Mouse (Mus musculus): ENCODE measurements at regions not wholly inside any gene's neighbourhood (a gene's known extent, or its start where the extent isn't known, plus 50 kb on each side); places are given as distances from the start of the nearest gene placed in this dataset.

DNA sequence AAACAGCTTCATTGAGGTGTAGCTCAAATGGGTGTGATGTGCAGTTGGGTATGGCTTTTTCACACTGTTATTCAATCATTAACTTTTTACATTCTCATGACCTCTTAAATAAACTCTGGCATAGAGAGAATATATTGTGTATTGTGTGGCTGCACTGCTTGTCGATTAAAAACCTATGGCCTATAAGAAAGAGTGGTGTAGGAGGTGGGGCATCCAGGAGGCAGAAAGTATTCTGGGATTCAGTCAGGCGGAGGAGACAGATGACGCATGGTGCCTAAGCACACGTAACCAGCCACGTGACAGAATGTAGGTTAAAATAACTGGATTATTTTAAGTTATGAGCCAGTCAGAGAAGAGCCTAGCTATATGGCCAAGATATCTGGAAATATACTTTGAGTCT lies 78.2 kb upstream of the Slc16a7 start:
- no peaks in the 10 kb centered on the region for H3K27me3 ChIP-seq (ENCODE audit: insufficient read depth, low read length)
- no peak overlapping the region for H3K4me3 ChIP-seq (ENCODE audit: low read depth, low read length)
- no peak overlapping the region for H3K27ac ChIP-seq (ENCODE audit: low read depth)
- H3K36me3 ChIP-seq (ENCODE audit: insufficient read depth) = no peaks in the 10 kb centered on the region
- 76% methylated on average over 5 of the region's 5 CpGs for WGBS
- no peaks in the 10 kb centered on the region for H3K9me3 ChIP-seq (ENCODE audit: low read depth, low read length)
- no peaks in the 10 kb centered on the region for H3K4me1 ChIP-seq (ENCODE audit: insufficient read depth)
- no peak overlapping the region for H3K9ac ChIP-seq
- no peak overlapping the region for H3K4me2 ChIP-seq
- DNase-seq (no peak), ATAC-seq (ENCODE audit: insufficient read depth) (no peak)
- TF ChIP-seq CTCF (IDR thresholded peaks at IDR 0.05; ENCODE audit: low read depth) = no peak

- Histone ChIP-seq H3K9me3 (ENCODE audit: low read depth, low read length) (no peaks in the 10 kb centered on the region), H3K4me2 (no peak overlapping the region), H3K4me1 (ENCODE audit: insufficient read depth) (no peaks in the 10 kb centered on the region), H3K36me3 (ENCODE audit: insufficient read depth) (no peaks in the 10 kb centered on the region), H3K4me3 (ENCODE audit: low read depth, low read length) (no peak overlapping the region), H3K27me3 (ENCODE audit: insufficient read depth, low read length) (no peaks in the 10 kb centered on the region), H3K27ac (ENCODE audit: low read depth) (no peak overlapping the region), H3K9ac (no peak overlapping the region)
- TF ChIP-seq CTCF (IDR thresholded peaks at IDR 0.05; ENCODE audit: low read depth) = no peak
- ATAC-seq (ENCODE audit: insufficient read depth) (no peak), DNase-seq (no peak)
- 63% methylated on average over 3 of the region's 3 CpGs for WGBS
Measured at GRCm38 (mm10) chr10:125488350-125488749, 99.1 kb upstream of the Slc16a7 start.

- Histone ChIP-seq H3K4me2 (no peak overlapping the region), H3K27ac (ENCODE audit: low read depth) (no peak overlapping the region), H3K27me3 (ENCODE audit: insufficient read depth, low read length) (no peaks in the 10 kb centered on the region), H3K4me1 (ENCODE audit: insufficient read depth) (no peaks in the 10 kb centered on the region), H3K36me3 (ENCODE audit: insufficient read depth) (no peaks in the 10 kb centered on the region), H3K9ac (no peak overlapping the region), H3K4me3 (ENCODE audit: low read depth, low read length) (no peak overlapping the region), H3K9me3 (ENCODE audit: low read depth, low read length) (no peaks in the 10 kb centered on the region)
- ATAC-seq (ENCODE audit: insufficient read depth) (no peak), DNase-seq (no peak)
- TF ChIP-seq CTCF (IDR thresholded peaks at IDR 0.05; ENCODE audit: low read depth) = no peak
- 33% methylated on average over 4 of the region's 4 CpGs for WGBS
Measured at GRCm38 (mm10) chr10:125490395-125490794, 101.1 kb upstream of the Slc16a7 start.

DNA sequence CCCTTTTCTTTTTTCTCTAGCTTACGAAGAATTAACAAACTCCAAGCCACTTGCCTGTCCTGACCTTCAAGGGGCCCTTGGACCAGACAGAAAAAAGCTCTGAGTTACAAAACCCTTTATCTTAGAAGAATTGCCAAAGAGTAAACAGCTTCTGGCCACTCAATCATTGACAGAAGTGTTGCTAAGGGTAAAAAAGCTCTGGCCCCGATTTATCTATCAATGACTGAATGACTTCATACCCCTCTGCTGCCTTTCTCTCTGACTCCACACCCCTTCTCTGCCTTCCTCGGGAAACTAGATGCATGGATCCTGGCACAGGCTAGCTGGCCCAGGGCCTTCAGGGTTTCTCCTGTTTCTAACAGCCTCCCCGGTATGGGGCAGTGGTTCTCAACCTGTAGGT lies 105.2 kb upstream of the Slc16a7 start:
- H3K27ac ChIP-seq (ENCODE audit: low read depth) = no peak overlapping the region
- H3K36me3 ChIP-seq (ENCODE audit: insufficient read depth) = no peaks in the 10 kb centered on the region
- 34% methylated on average over 4 of the region's 4 CpGs for WGBS
- TF ChIP-seq CTCF (IDR thresholded peaks at IDR 0.05; ENCODE audit: low read depth) = no peak
- H3K4me3 ChIP-seq (ENCODE audit: low read depth, low read length) = no peak overlapping the region
- no peaks in the 10 kb centered on the region for H3K27me3 ChIP-seq (ENCODE audit: insufficient read depth, low read length)
- DNase-seq = no peak
- H3K4me1 ChIP-seq (ENCODE audit: insufficient read depth) = no peaks in the 10 kb centered on the region
- ATAC-seq (ENCODE audit: insufficient read depth) = no peak
- H3K9me3 ChIP-seq (ENCODE audit: low read depth, low read length) = no peaks in the 10 kb centered on the region
- no peak overlapping the region for H3K9ac ChIP-seq
- no peak overlapping the region for H3K4me2 ChIP-seq

GRCm38 (mm10) chr10:125498347-125498746 lies 109.1 kb upstream of the Slc16a7 start:
- H3K9ac ChIP-seq = no peak overlapping the region
- no peaks in the 10 kb centered on the region for H3K9me3 ChIP-seq (ENCODE audit: low read depth, low read length)
- ATAC-seq (ENCODE audit: insufficient read depth) (no peak), DNase-seq (peak; percentile 50)
- no peaks in the 10 kb centered on the region for H3K4me1 ChIP-seq (ENCODE audit: insufficient read depth)
- no peak overlapping the region for H3K4me2 ChIP-seq
- WGBS = 31% methylated on average over 1 of the region's 1 CpGs
- no peaks in the 10 kb centered on the region for H3K27me3 ChIP-seq (ENCODE audit: insufficient read depth, low read length)
- H3K36me3 ChIP-seq (ENCODE audit: insufficient read depth) = no peaks in the 10 kb centered on the region
- TF ChIP-seq CTCF (IDR thresholded peaks at IDR 0.05; ENCODE audit: low read depth) = peak; percentile 51
- no peak overlapping the region for H3K4me3 ChIP-seq (ENCODE audit: low read depth, low read length)
- H3K27ac ChIP-seq (ENCODE audit: low read depth) = no peak overlapping the region

DNA sequence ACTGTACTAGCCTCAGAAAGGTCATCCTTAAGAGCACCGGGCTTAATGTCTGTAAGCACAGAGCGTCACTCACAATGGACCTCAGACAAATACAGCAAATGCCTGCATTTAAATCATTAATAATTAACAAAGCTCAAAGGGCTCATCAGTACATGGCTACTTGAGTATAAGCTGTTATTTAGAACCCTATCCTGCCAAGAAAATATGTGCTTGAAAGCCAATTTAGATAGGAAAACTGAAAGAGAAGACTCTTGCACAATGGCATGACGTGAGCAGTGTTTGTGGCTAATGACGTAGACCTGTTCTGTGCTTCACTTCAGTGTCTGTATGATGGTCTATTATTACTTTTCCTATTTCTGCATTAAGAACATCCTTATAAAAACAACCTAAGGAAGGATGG lies 111.1 kb upstream of the Slc16a7 start:
- H3K4me1 ChIP-seq (ENCODE audit: insufficient read depth) = no peaks in the 10 kb centered on the region
- TF ChIP-seq CTCF (IDR thresholded peaks at IDR 0.05; ENCODE audit: low read depth) = no peak

GRCm38 (mm10) chr10:125515026-125515425 lies 125.8 kb upstream of the Slc16a7 start:
- Histone ChIP-seq H3K9me3 (ENCODE audit: low read depth, low read length) (no peaks in the 10 kb centered on the region), H3K4me3 (ENCODE audit: low read depth, low read length) (no peak overlapping the region), H3K4me2 (no peak overlapping the region), H3K27me3 (ENCODE audit: insufficient read depth, low read length) (no peaks in the 10 kb centered on the region), H3K4me1 (ENCODE audit: insufficient read depth) (no peaks in the 10 kb centered on the region), H3K9ac (no peak overlapping the region), H3K36me3 (ENCODE audit: insufficient read depth) (no peaks in the 10 kb centered on the region), H3K27ac (ENCODE audit: low read depth) (no peak overlapping the region)
- TF ChIP-seq CTCF (IDR thresholded peaks at IDR 0.05; ENCODE audit: low read depth) = no peak
- 57% methylated on average over 5 of the region's 5 CpGs for WGBS
- DNase-seq (no peak), ATAC-seq (ENCODE audit: insufficient read depth) (no peak)

More for the DNA sequence above, 111.1 kb upstream of the Slc16a7 start:
- H3K9ac ChIP-seq = no peak overlapping the region
- no peak overlapping the region for H3K27ac ChIP-seq (ENCODE audit: low read depth)
- no peaks in the 10 kb centered on the region for H3K27me3 ChIP-seq (ENCODE audit: insufficient read depth, low read length)
- H3K36me3 ChIP-seq (ENCODE audit: insufficient read depth) = no peaks in the 10 kb centered on the region
- H3K9me3 ChIP-seq (ENCODE audit: low read depth, low read length) = no peaks in the 10 kb centered on the region
- no peak overlapping the region for H3K4me3 ChIP-seq (ENCODE audit: low read depth, low read length)
- WGBS = 68% methylated on average over 4 of the region's 4 CpGs
- ATAC-seq (ENCODE audit: insufficient read depth) (no peak), DNase-seq (no peak)
- H3K4me2 ChIP-seq = no peak overlapping the region

GRCm38 (mm10) chr10:125530876-125531275 lies 141.6 kb upstream of the Slc16a7 start:
- H3K36me3 ChIP-seq (ENCODE audit: insufficient read depth) = no peaks in the 10 kb centered on the region
- no peak overlapping the region for H3K27ac ChIP-seq (ENCODE audit: low read depth)
- DNase-seq (no peak), ATAC-seq (ENCODE audit: insufficient read depth) (no peak)
- H3K4me2 ChIP-seq = no peak overlapping the region
- WGBS = 84% methylated on average over 6 of the region's 6 CpGs
- no peak for TF ChIP-seq CTCF (IDR thresholded peaks at IDR 0.05; ENCODE audit: low read depth)
- no peaks in the 10 kb centered on the region for H3K9me3 ChIP-seq (ENCODE audit: low read depth, low read length)
- H3K4me1 ChIP-seq (ENCODE audit: insufficient read depth) = no peaks in the 10 kb centered on the region
- no peak overlapping the region for H3K9ac ChIP-seq
- H3K4me3 ChIP-seq (ENCODE audit: low read depth, low read length) = no peak overlapping the region
- H3K27me3 ChIP-seq (ENCODE audit: insufficient read depth, low read length) = no peaks in the 10 kb centered on the region
